Mouse (Mus musculus): ENCODE results near the gene Speer4c. TPM values are rescaled to one million over a fixed set of nuclear protein-coding genes. Genes with fewer than 3 reads are reported as not detected.
A peak's percentile ranks its signal among the peaks of the same experiment; 100 is the strongest.
"Not testable (repeated sequence)": the region's sequence is repeated elsewhere in the genome, so short reads cannot be mapped to it uniquely, and the experiment has no call there.

The Speer4c gene
- not detected in 2 replicates for polyA plus RNA-seq (2015; fragmentation: Nextera tagmentation; extraction: Ambion mirVana)

GRCm38 (mm10) chr5:15714171-15714570, at the start of gene Speer4c:
Gene Speer4c (minus strand): TSS chr5:15714271.
- not testable (repeated sequence) for H3K27me3 ChIP-seq (replicated peaks); H3K27ac ChIP-seq; H3K36me3 ChIP-seq (replicated peaks); H3K4me3 ChIP-seq; H3K4me2 ChIP-seq; H3K4me1 ChIP-seq; H3K9me3 ChIP-seq; ATAC-seq (replicated peaks); H3K9ac ChIP-seq

DNA sequence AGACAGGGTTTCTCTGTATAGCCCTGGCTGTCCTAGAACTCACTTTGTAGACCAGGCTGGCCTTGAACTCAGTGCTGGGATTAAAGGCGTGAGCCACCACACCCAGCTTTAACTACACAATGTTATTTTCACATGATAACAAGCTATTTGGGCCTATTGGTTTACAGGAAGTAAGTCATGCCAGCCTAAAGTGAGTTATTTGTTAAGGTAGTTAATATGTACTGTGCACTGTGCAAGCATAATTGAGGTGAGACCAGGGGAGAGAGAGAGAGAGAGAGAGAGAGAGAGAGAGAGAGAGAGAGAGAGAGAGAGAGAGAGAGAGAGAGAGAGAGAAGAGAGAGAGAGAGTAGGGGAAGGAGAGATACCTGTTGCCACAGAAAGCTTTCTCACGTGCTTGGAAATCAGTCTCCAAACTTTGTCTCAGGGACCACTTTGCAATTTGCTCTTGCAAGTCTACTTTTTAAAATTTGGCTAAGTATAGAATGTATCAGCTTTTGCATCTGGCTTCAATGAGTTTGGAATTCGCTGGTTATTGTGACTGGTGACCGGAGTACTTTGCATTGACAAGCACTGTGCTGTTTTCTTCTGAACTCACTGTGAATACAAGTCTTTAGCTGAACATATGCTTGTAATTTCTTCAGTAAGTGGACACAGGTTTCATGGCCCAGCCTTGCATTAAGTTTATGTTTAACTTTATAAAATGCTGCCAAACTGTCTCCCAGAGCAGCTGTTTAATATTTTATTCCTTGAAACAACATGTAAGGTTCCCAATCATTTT, 33.6 kb upstream of the Speer4c start:
- Histone ChIP-seq H3K36me3 (replicated peaks) (no peaks in the 10 kb centered on the region), H3K27ac (no peak overlapping the region), H3K9me3 (no peaks in the 10 kb centered on the region), H3K4me1 (no peaks in the 10 kb centered on the region), H3K4me3 (no peak overlapping the region), H3K27me3 (replicated peaks) (no peaks in the 10 kb centered on the region), H3K9ac (no peak overlapping the region), H3K4me2 (no peak overlapping the region)
- WGBS: 86% methylated on average over 4 of the region's 4 CpGs
- ATAC-seq (replicated peaks): no peak

GRCm38 (mm10) chr5:15734097-15734867, 20.2 kb upstream of the Speer4c start:
- H3K4me1 ChIP-seq: no peaks in the 10 kb centered on the region
- H3K27ac ChIP-seq: no peak overlapping the region
- H3K36me3 ChIP-seq (replicated peaks): no peaks in the 10 kb centered on the region
- no peak overlapping the region for H3K4me2 ChIP-seq
- no peaks in the 10 kb centered on the region for H3K27me3 ChIP-seq (replicated peaks)
- H3K9me3 ChIP-seq: no peaks in the 10 kb centered on the region
- WGBS: 88% methylated on average over 3 of the region's 3 CpGs
- no peak overlapping the region for H3K4me3 ChIP-seq
- no peak for ATAC-seq (replicated peaks)
- no peak overlapping the region for H3K9ac ChIP-seq

DNA sequence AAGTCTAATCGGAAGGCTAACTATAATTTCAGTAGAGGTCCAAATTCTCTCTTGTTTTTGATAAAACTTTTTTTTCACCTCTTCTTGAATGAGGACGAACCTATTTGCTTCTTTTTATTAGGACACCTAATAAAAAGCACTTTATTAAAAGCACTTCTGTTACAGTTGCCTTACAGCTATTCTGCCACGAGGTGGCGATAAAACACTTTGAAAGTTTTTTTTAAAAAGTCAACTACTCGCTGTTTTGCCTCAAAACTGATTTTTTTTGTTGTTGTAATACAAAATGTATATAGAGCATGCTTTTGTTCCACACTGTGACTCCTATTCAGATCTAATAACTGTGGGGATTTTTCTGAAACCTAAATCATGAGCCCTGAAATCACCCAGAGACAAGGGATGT, 11.2 kb downstream of the Speer4c start:
- not testable (repeated sequence) for H3K36me3 ChIP-seq (replicated peaks); H3K9me3 ChIP-seq; H3K4me2 ChIP-seq; H3K4me3 ChIP-seq; H3K27me3 ChIP-seq (replicated peaks); H3K9ac ChIP-seq; H3K4me1 ChIP-seq; ATAC-seq (replicated peaks); H3K27ac ChIP-seq
- WGBS: 26% methylated on average over 5 of the region's 5 CpGs

DNA sequence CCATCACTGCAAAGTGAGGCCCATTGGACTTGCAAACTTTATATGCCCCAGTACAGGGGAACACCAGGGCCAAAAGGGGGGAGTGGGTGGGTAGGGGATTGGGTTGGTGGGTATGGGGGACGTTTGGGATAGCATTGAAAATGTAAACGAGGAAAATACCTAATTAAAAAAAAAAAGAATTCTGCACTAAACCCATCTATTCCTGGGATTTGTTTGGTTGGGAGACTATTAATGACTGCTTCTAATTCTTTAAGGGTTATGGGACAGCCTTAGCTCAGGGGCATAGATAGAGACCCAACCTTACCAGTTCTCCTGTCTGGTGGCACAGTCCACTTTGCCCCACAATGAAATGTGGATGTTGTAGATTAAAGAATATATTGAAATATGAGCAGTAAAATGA, 16.4 kb downstream of the Speer4c start:
- not testable (repeated sequence) for H3K36me3 ChIP-seq (replicated peaks); H3K27me3 ChIP-seq (replicated peaks); ATAC-seq (replicated peaks); H3K9ac ChIP-seq; H3K4me3 ChIP-seq; H3K4me1 ChIP-seq; H3K27ac ChIP-seq; H3K9me3 ChIP-seq; H3K4me2 ChIP-seq
- WGBS: 33% methylated on average over 2 of the region's 2 CpGs

GRCm38 (mm10) chr5:15691849-15692248, 22.2 kb downstream of the Speer4c start:
- ATAC-seq (replicated peaks); H3K4me1 ChIP-seq; H3K4me2 ChIP-seq; H3K9ac ChIP-seq; H3K4me3 ChIP-seq; H3K27me3 ChIP-seq (replicated peaks); H3K27ac ChIP-seq; H3K36me3 ChIP-seq (replicated peaks): not testable (repeated sequence)
- WGBS: 84% methylated on average over 4 of the region's 4 CpGs
- H3K9me3 ChIP-seq: peaks cover 22% of the 10 kb centered on the region

- not testable (repeated sequence) for H3K4me3 ChIP-seq; H3K27ac ChIP-seq; ATAC-seq (replicated peaks); H3K36me3 ChIP-seq (replicated peaks); H3K4me2 ChIP-seq; H3K4me1 ChIP-seq; H3K27me3 ChIP-seq (replicated peaks); H3K9ac ChIP-seq
- WGBS: 74% methylated on average over 4 of the region's 4 CpGs
- H3K9me3 ChIP-seq: peaks cover 22% of the 10 kb centered on the region
Measured at GRCm38 (mm10) chr5:15690822-15691221, 23.2 kb downstream of the Speer4c start.

DNA sequence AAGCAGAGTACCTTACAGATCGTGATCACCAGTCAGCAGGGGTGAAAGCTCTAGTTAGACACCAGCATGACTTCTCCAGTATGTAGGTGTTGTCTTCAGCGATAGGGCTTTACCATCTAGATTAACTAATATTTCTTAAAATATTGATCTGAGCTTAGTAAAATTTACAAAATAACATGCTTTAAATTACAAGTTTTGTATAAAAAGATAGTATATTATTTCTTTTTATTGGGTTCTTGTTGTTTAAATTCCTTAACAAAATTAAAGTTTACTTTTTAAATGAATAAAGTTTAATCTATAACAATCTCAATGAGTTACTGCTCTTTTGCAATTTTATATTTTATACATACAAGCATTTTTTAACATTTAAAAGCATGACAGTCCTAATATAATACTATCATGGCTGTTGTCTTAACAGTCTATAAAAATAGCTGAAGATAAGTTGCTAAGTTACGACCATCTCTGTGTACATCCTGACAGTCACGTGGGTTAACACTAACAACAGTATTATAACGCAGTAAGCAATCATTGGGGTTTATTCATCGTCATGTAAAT, 24.3 kb downstream of the Speer4c start:
- H3K27me3 ChIP-seq (replicated peaks); H3K9ac ChIP-seq; H3K4me2 ChIP-seq; H3K4me3 ChIP-seq; H3K27ac ChIP-seq; H3K4me1 ChIP-seq; H3K36me3 ChIP-seq (replicated peaks): not testable (repeated sequence)
- peaks cover 24% of the 10 kb centered on the region for H3K9me3 ChIP-seq
- 76% methylated on average over 6 of the region's 6 CpGs for WGBS
- peak; percentile 91 for ATAC-seq (replicated peaks)

GRCm38 (mm10) chr5:15688874-15689658, 25.0 kb downstream of the Speer4c start:
- not testable (repeated sequence) for H3K4me3 ChIP-seq; H3K27ac ChIP-seq; H3K4me1 ChIP-seq; H3K36me3 ChIP-seq (replicated peaks); H3K4me2 ChIP-seq; H3K9ac ChIP-seq; H3K27me3 ChIP-seq (replicated peaks)
- 62% methylated on average over 4 of the region's 4 CpGs for WGBS
- ATAC-seq (replicated peaks): peak; percentile 81
- H3K9me3 ChIP-seq: peaks cover 26% of the 10 kb centered on the region

DNA sequence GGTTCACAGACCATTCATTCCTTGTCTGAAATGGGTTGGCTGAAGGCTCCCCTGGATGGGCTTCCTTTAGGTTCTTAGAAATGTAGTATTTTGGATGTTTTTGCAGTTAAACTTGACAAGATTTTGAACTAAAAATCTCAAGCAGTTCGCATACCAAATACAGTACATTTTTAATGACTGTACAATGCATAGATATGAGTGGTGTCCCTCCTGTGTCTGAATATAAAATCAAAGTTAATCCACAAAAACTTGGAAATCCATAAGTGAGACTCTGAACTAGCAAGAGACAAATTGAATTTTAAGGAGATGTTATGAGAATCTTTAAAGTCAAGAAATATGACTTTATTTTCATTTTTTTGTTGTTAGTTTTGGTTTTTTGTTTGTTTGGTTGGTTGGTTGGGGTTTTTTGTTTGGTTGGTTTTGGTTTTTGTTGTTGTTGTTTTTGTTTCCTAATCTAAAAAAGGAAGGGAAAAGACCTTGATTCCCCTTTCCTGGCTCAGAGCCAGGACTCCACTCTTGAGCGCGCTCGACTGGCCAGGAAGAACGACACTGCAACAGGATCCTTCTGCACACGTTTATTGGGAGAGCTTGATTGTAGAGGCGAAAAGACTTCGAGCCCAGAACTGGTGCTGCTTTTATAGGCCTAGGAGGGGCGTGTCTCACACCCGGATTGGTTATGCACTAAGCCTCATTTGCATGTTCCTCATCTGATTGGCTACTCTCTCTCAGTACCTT, 32.6 kb downstream of the Speer4c start:
- WGBS: 81% methylated on average over 8 of the region's 10 CpGs
- H3K4me1 ChIP-seq; H3K27me3 ChIP-seq (replicated peaks); H3K4me2 ChIP-seq; H3K9ac ChIP-seq; H3K4me3 ChIP-seq; H3K36me3 ChIP-seq (replicated peaks); H3K27ac ChIP-seq: not testable (repeated sequence)
- peaks cover 14% of the 10 kb centered on the region for H3K9me3 ChIP-seq
- peak; percentile 66 for ATAC-seq (replicated peaks)

DNA sequence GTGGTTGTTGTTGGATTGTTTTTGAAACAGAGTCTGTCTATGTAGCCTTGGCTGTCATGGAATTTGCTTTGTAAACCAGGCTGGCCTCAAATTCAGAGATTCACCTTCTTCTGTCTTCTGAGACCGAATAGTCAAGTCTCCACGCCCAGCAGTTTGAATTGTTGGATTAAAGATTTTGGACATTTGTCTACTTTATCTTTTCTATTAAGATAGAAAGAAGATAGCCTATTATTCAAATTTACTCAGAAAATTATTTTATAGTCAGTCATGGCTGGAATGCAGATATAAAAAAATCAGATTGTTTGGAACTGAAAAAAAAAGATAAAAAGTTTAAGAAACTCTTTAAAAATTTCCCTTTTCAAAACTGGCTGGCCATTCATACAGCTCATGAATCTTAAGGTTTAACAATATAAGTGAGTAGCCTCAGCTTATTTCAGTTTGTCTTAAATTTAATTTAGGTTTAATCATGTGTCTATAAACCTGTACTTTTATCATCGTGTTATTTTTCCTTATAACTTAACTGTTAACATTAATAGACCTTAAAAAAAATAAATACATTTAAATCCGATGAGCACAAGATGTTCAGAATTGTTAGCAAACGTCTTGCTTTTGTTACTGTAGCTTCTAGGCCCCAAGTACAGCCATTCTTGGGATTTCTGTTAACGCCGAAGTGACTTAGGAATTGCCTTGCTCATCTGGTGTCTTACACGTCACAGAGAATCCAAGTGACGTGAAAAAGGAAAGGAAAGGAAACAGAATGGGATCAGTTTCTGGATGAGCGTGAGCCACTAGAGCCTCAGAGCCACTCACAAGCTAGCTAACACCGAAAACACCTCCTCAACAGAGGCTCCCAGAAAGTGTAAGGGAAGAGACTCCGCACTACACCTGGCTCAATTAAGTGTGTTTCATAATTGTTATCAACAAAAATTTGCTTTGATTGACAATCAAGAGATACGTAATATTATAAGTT, 33.8 kb downstream of the Speer4c start:
- H3K9ac ChIP-seq; H3K36me3 ChIP-seq (replicated peaks); H3K4me2 ChIP-seq; H3K27me3 ChIP-seq (replicated peaks); H3K4me1 ChIP-seq; H3K4me3 ChIP-seq; H3K27ac ChIP-seq: not testable (repeated sequence)
- 66% methylated on average over 13 of the region's 13 CpGs for WGBS
- peaks cover 14% of the 10 kb centered on the region for H3K9me3 ChIP-seq
- ATAC-seq (replicated peaks): peak; percentile 73; the same call in 1 of the 2 replicates

Data from midbrain, embryonic 15.5 days (tissue).